Mouse (Mus musculus): ENCODE results near the gene Vsir.

The Vsir gene

DNA sequence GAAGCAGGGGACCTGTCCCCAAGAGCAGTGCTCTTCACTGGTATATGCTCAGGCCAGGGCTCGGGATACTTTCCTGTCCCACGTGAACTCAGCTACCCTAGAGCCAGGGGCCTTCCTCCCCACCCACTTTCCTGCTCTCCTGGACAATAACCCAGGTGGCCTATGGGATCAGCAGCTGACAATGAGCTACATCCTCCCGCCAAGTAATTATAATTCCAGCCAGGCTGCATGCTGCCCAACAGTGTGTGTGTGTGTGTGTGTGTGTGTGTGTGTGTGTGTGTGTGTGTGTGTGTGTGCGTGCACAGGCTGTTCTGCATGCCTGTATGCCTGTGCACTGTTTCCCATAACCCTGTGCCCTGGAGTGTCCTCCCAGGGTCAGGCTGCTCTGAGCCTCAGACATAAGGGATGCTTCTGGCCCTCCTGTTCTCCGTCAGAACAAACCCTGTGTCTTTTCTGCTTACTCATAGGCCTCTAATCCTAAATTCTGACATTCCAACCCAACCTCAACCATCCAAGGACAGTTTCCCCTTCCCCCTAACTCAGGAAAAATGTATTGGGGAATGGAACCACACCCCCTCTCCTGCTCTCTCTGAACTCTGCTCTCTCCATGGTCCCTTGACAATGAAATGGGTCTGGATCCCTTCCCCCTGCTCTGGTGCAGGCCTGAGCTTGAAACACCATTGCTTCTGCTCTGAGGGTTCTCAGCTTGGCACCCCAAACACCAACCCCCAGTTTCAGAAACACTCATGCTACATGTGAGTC, 6.8 kb downstream of the Vsir start:
- no peak for DNase-seq (ENCODE audit: low spot score)

DNA sequence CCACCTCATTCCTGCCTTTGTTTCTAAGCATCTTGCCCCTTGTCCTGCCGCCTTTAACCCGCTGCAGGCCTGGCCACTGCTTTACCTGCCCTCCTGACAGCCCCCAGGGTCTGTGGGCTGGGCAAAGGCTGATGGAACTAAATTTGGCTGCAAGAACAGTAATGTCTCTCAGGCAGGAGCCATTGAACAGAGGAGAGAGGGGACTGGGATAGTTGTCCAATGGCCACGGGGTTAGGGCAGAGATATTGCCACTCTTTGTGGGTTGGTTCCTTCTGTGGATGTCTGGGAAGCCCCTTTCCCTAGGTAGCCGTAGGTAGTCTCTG, 7.3 kb downstream of the Vsir start:
- DNase-seq (ENCODE audit: low spot score): no peak

DNA sequence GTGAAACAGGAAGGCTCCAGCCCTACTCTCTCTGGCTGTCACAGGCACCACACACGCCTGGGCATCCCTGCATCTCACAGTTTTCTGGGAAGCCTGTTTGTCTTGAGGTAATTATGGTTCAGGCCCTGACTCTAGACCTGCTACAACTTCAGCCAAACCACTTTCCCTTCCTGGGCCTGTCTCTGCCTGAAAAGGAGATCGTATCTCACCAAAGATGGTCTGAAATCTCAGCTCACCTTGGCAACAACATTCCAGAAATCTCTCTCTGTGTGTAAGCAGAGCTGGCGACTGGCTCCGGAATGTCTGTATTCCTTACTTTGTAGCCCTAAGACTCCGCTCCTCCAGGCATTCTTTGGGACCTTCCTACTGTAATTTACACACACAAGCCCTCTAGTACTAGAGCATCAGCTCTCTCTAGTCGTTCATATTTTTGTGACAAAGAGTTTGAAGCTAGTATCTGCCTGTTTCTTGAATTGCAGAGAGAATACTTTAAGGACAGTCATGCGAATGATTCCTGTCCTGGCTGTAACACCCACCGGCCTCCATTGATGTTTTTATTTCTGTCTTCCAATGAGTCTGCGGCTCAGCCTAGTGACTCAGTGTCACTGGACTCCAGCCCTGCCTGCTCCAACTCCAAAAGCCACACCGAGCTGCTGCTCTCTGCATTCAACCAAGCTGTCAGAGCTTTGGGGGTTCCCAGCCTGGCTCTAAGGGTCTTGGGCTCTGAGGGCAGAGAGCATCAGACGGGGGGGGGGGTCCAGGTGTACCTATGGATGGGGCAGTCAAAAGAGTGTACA, 8.4 kb downstream of the Vsir start:
- DNase-seq (ENCODE audit: low spot score): no peak

DNA sequence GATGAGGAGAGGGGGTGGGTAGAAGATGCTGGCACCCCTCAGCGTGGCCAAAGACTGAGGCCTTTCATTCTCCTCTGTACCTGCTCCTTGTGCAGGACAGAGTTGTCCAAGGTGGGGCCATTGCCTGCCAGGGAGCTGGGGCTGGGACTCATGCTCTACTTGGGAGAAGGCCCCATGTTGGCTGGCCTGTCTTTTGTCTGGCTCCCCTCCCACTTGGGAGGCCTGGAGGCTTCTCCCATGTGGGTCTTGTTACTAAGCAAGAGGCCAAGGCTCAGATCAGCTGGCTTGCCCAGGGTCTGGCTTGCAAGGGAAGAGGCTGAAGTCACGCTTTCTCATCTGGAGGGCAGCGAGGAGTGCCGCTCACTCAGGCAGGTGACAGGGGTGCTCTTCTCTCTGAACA, 10.8 kb downstream of the Vsir start:
- DNase-seq (ENCODE audit: low spot score): no peak

DNA sequence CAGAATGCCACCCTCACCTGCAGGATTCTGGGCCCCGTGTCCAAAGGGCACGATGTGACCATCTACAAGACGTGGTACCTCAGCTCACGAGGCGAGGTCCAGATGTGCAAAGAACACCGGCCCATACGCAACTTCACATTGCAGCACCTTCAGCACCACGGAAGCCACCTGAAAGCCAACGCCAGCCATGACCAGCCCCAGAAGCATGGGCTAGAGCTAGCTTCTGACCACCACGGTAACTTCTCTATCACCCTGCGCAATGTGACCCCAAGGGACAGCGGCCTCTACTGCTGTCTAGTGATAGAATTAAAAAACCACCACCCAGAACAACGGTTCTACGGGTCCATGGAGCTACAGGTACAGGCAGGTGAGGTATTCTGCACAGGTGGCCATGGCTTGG, 11.2 kb downstream of the Vsir start:
- no peak for DNase-seq (ENCODE audit: low spot score)

DNA sequence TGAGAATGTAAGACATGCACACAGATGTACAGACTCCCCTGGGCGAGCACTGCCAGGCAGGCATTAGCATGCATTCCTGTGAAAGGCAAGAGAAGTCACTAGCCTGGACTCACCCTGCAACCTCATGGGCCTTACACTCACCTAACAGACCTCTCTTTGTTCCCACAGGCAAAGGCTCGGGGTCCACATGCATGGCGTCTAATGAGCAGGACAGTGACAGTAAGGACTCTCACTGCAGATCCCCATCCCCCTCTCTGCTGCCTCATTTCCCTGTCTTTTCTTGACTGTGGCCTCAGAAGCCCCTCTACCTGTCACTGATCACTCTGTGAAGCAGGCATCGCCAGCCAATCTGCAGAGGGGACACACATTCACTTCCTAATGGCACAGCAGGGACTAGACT, 12.1 kb downstream of the Vsir start:
- no peak for DNase-seq (ENCODE audit: low spot score)

DNA sequence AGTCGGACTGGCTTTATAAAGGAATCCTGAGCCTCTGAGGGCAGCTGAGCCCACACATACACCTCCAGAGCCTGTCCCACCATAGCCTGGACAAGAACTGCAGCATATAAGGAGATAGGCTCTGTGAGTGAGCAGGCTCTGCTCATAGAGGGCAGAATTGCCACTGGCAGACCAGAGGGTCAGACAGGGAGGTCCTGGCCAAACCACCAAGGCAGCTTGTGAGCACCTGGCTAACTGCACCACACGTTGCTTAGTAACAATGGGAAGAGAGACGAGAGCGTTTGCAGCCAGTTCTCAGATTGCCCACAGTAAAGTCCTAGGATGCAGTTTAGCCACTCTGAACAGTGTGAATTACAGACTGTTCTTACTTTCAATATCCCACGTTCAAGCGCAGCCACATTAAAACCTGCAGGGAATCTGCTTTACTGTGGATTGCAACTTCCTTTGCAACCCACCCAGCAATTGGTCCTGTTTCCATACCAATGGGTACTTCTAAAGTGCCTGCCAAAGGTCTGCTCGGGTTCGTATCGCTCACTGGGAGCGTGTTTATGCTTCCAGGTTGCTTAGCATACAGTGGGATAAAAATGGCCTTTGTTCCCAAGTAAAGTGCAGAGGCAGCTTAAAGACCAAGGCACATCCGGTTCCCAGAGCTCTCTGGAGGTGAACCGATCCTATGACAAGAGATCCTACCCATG, 15.1 kb downstream of the Vsir start:
- DNase-seq (ENCODE audit: low spot score): no peak

DNA sequence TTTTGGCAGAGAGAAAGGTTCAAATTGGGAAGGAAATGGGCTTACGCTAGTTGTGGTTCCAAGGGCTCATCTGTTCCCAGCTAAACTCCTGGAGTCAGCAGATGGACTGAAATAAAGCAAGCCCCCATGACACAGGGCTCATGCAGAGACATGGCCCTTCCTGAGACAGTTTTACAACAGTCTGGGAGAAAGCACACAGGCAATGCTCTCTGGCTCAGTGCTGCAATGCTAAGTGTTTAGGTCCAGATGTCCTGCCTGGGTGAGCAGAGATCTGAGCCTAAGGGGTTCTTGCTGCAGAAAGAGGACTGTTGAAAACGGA, 15.6 kb downstream of the Vsir start:
- DNase-seq (ENCODE audit: low spot score): no peak

DNA sequence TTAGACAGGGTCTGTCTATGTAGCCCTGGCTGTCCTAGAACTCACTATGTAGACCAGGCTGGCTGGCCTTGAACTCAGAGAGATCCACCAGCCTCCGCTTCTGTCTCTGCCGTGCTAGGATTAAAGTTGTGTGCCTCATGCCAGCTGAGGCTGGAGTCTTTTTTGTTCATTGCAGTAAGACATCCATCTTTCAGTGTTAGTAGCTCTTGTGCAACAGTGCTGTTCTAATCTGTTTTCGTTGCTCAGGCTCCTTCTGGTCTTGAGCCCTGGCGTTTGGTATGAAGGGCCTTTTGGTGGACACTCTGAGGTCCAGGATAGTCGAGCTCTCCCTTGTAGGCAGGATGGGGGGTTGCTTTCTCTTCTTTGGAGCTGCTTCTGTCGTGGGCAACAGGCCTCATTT, 16.8 kb downstream of the Vsir start:
- no peak for DNase-seq (ENCODE audit: low spot score)

DNA sequence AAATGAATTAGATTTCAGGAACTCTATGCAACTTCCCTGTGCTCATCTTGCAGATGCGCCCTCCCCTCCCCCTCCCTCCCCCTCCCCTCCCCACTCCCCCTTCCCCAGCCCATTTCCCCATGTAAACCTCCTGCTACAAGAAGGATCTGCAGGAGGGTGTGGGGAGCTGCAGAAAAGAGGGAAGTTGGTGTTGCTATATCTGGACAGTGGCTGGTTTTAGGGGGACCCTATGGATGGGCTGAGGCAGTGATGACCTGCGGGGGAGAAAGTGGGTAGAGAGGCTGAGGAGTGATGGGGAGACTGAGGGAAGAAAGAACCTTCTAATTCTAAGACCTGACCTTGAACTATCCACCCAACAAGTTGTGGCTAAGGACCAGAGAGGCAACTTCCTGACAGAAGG, 20.5 kb downstream of the Vsir start:
- DNase-seq (ENCODE audit: low spot score): no peak

DNA sequence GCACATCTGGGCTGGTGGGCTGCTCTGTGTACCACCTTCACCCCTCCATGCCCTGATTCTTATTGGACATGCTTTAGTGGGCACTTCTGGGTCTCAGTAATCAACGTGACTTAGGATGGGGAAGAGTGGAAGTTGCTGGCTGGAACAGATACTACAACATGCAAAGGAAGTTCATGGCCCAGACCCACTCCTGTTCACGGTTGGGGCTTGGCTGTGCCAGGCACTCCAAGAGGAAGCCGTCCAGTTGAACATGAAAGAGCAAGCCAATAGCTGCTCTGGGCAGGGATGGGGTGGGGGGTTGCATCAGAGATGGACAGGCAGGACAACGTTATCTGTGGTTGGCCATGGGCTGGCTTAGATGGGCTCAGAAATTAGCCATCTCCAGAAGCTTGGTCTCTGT, 21.3 kb downstream of the Vsir start:
- no peak for DNase-seq (ENCODE audit: low spot score)

DNA sequence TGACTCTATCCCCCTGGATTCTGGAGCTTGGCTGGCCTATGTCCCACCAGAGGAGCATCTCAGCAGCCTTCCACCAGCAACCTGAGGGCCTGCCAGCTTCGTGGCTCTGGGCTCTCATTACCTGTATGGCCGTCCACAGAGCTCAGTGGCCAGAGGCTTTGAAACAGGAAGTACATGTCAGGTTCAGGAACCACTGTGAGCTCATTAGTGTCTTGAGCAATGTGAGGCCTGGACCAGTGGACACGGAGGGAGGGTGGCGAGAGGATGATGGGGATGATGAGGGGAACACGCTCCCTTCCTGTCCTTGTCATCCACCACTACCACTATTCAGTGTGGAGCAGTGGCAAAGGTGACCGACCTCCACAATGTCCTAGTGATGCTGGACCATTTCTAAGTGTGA, 22.8 kb downstream of the Vsir start:
- no peak for DNase-seq (ENCODE audit: low spot score)

DNA sequence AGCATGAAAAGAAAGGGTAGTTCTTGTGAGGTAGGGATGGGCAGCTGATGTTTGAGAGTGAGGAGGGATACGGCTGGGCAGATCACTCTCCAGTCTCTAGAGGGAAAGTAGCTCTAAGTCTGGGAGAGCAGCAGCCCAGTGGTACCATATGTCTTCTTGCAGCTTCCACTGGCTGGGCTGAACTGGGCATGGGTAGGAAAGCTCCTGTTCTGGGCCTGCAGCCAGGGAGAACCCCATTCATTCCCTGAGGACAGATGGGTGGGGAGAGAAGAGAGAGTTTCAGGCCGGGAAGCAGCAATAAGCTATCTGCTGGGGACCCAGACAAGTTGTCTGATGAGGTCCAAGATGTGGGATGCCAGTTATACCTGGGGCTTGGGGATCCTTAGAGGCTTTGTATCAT, 23.4 kb downstream of the Vsir start:
- DNase-seq (ENCODE audit: low spot score): no peak

DNA sequence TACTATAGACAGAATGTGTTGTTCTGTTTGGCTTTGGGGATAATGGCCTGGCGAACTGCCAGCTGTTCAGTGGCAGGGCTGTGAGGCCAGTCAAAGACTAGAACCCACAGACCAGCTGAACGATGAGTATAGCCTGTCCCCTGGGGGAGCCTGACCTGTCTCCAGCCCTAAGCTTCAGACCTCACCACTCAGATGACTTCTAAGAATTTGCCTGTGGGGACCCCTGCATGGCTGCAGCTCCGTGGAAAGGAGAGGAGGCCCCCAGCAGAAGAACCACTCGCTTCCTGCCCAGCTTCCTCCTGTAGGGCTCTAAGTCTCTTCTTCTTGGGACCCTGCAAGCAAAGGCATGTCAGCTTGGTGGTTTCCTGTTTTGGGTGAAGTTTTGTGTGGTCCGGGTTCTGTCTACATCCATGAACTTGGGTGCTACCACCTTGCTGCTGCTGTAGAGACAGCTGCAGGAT, 24.0 kb downstream of the Vsir start:
- no peak for DNase-seq (ENCODE audit: low spot score)

DNA sequence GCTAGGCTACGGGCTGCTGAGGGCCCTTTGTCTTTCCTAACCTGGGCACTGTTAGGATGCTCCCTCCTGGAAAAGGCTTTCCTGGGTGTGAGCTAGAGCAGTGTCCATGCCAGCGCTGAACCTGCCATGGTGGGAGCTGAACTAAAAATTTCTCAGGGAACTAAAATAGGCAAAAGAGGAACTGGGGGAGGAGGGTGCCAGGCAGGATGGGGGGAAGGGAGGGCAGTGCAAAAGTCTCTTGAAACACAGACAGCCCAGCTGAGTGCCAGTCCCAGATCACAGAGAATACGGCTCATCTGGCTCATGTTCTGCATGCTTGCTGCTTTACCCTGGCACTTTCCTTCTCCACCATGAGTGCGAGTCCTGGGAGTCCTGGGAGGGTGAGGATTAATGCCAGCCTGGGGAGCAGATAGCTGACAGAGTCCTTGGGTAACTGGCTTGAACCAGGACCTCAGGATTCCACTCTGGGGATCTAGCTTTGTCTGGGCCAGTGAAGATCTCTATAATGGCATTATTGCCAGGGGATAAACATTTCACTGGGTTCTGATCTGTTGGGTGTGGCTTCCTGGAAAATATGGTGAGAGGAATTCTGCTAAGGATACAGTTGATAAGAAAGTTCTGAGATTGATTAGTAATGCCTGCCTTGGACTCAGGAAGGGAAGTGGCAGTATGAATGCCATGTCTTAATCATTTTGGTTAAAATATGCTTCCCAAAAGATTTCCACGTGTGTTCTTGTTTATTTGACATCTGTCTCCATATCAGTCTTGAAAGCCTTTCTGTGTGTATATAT, 25.1 kb downstream of the Vsir start:
- DNase-seq (ENCODE audit: low spot score): no peak

DNA sequence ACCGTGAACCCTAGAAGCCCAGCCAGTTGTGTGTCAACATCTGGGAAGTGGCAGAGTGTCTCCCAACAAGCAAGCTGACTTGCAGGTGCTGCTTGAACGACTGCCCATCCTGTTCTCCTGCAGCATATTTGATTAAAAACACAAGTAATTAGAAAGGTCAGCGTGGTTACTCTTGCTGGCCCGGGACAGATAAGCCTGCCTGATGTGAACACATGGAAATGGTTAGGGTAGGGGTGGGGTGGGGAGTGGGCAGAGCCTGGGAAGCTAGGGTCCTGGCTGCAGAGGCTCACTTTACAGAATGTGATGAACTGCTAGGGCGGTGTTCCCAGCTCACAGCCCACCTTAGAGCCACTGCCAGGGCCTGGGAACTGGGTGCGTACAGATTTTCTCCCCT, 26.9 kb downstream of the Vsir start:
- DNase-seq (ENCODE audit: low spot score): no peak

DNA sequence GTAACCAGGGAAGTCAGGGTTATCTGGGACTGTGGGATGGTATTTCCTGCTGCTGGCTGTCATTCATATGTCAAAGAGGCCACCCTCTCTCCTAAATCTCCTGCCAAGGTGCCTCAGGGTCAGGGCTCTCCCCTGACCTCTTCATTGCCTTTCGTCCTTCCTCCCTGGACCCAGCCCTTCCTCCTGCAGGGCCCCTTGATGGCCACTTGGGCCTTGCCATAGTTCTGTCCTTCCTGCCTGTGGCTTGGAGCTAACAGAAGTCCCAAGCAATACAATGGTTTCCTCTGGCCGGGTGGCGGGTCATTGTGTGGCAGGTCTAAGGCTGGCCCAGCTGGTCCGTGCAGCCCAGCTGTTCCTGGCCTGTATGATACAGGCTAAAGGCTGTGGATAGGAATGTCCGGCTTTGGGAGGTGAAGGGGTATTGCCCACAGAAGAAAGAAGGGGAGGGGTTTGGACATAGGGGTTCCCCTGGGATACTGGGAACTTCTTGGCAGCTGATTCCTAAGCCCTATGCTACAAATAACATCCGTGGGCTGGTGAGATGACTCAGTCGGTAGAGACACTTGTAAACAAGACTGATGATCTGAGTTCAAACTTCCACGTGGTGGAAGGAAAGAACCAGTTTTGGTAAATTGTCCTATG, 27.4 kb downstream of the Vsir start:
- no peak for DNase-seq (ENCODE audit: low spot score)

DNA sequence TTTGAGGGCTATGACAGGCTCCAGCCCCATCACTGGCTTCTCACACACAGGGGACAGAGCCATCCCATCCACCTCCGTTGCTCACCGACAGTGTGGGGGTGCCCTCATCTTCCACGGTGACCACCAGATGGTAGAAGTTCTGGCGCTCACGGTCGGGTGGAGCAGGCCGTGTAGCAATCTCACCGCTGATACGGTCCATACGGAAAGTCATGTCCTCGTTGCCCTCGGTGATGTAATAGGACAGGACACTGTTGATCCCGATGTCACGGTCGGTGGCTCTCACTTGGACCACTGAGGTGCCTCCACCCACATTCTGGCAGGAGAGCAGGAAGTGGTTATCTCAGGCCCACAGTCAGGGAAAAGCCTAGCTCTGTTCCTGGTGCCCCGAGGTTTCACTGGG, 30.1 kb downstream of the Vsir start:
- DNase-seq (ENCODE audit: low spot score): no peak

DNA sequence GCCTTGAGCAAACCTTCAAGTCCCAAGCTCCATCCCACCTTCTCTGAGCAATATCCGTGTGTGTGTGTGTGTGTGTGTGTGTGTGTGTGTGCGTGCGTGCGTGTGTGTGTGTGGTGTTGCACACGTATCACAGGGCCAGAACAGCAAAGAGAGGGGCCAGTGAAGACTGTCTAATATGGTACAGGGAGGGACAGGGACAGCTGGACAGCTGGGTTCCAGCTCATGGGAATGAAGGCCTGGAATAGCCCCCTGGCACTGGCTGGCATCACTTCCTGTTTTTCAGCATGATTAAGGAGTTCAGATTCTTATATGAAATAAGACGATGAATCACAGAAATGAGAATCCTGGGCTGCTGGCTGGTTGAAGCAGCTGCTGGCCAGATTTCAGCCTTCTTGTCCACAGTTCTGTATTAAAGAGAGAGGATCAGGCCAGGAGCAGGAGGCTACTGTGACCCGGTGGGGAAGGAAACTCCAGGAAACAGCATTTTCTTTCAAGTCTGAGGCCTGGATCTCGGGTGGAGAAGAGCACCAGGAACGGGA, 32.8 kb downstream of the Vsir start:
- no peak for DNase-seq (ENCODE audit: low spot score)

DNA sequence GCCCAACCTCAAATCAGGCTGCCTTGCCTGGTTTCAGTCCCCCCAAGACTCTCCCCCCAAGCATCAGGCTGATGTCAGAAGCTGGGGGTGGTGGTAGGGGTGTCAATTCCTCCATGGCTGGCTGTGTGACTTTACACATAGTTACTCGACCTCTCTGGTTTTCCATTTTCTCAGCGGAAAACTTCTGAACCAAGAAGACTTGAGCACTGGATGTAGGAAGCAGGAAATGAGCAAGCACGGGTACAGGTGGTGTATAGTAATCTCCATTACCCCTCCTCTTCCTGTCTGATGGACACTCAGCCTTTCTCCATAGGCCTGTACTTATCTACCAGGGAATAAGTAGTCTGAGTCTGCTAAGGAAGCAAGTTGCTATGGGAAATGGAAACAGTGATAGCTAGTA, 33.6 kb downstream of the Vsir start:
- DNase-seq (ENCODE audit: low spot score): no peak

DNA sequence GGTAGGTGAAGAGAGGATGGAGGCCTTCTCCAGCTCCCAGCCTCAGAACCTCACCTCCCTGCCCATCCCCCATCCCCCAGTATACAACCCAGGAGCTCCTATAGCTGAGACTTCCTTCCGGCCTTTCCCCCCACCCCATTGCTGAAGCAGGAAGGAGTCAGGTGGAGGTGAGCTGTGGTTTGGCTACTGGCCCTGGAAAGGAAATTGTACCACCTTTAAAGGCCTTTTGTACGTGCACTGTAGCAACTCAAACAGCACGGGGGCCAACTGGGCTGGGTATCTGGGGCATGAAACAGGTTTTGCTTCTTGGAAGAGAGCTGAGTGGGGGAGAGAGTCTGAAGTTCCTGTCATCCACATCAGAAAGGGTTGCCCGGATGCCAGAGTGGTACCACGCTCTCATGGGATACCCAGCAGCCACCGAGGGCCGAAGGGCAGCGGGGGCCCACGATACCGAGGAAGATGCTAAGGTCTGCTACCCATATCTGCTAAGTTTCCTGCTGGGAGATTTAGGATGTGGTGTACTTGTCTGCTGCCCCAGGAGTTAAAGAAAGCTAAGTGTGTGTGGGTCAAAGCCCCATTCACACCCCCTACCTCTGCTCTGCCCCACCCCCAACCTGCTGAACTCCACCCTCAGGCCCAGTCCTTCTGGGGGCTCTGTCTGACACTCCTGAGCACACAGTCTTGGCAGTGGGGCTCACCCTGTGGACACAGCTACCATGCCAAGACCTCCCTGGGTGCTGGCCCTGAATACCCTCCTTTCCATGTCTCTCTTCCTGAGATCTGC, 34.7 kb downstream of the Vsir start:
- DNase-seq (ENCODE audit: low spot score): no peak

Data from layer of hippocampus, adult 9-10 months (tissue).